Mouse (Mus musculus): Measurements from ENCODE around the gene Rtl4.

Gene Rtl4

GRCm38 (mm10) chrX:144688207-144689118, at the start of gene Rtl4:
Gene Rtl4 (plus strand): TSS chrX:144688907.
- DNase-seq = peak in 1 of 2 experiments; percentile 1

DNA sequence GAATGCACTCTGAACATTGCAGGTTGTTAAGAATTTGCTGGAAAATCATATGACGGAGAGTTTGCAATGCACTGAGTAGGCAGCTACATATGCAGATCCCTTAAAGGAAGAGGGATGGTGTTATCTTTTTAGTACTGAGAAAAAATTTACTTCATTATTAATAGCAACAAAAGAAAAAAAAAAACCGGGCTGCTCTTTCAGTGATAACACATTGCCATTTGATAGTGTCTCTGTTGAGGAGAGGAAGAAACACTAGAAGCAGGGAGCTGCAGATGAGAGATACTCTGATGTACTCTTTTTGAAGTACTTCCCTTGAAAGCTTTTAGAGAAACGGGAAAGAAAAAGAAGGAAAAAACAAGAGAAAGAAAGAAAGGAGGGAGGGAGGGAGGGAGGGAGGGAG, 44.0 kb upstream of the Rtl4 start:
- no peak for DNase-seq

GRCm38 (mm10) chrX:144645394-144645793, 43.3 kb upstream of the Rtl4 start:
- peak in 1 of 2 experiments; percentile 4 for DNase-seq

GRCm38 (mm10) chrX:144652196-144652595, 36.5 kb upstream of the Rtl4 start:
- DNase-seq = peak in 1 of 2 experiments; percentile 2

- DNase-seq = peak in 1 of 2 experiments; percentile 1
These were observed 965 bp upstream of the Rtl4 start for GRCm38 (mm10) chrX:144687742-144688141.

DNA sequence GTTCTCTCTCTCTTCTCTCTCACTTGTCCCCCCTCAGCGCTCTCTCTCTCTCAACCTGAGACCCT, 733 bp upstream of the Rtl4 start, which contains the start of gene Trpc5:
Gene Trpc5, minus strand, starts transcription at position 39 of the 65 bp plus-strand sequence.
- DNase-seq = no peak

GRCm38 (mm10) chrX:144689119-144689858, 582 bp downstream of the Rtl4 start:
- DNase-seq = peak in 1 of 2 experiments; percentile 1

- DNase-seq = no peak
These were observed 1.1 kb downstream of the Rtl4 start for GRCm38 (mm10) chrX:144689859-144690181.

- DNase-seq = no peak
These were observed 27.6 kb downstream of the Rtl4 start for GRCm38 (mm10) chrX:144716330-144716729.

DNA sequence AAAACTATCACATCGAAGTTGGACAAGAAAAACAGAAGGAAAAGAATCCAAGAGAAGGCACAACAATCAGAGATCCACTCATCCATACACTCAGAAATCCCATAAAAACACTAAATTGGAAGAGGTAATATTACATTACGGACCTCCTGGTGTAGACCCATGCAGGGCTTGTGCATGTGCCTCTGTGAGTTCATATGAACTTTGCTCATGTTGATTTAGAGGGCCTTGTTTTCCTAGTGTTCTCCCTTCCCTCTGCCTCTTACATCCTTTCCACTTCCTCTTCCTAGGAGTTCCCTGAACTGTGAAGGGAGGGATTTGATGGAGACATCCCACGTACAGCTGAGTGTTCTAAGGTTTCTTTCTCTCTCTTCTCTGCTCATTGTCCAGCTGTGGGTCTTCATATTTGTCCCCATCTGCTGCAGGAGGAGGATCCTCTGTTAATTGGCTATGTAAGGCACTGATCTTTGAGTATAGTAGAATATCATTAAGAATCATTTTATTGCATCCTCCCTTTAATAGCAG, 58.9 kb downstream of the Rtl4 start:
- no peak for DNase-seq

DNA sequence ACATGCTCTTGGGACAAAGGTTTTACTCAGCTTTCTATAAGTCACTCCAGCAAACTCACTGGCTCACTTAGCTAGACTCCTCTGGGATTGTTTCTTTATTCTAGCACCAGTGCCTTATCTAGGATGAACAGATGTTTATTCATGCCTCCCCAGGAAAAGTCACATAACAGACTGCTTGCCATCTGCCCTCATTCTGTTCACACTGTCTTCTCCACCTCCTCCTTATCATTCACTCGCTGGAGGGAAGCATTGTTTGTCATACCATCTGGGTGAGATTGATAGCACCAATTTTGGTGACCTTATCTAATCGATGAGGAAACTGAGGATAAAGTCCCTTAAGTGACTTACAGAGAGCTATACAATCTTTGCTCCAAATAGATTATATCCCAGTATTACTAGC, 298.3 kb downstream of the Rtl4 start:
- DNase-seq = no peak

GRCm38 (mm10) chrX:145065484-145065913, 376.8 kb downstream of the Rtl4 start:
- DNase-seq = no peak

DNA sequence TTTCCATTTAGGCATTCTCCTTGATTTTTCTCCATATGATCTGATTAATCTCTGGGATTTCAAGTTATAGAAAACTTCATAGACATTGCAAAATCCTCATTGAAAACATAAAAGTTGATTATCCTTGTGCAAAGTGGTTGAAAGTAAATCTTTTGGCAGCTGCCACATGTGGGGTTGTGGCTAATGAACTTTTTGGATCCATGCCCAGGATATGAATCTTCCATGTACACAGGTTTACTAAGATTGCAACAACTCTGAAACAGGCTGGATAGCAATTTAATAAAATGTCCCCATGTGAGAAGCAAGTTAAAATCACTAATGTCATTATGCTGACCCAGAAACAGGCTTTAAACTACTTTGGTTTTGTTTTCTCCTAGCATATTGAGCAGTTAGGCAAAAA, 401.1 kb downstream of the Rtl4 start:
- DNase-seq = no peak

GRCm38 (mm10) chrX:145090360-145090759, 401.7 kb downstream of the Rtl4 start:
- DNase-seq = no peak

DNA sequence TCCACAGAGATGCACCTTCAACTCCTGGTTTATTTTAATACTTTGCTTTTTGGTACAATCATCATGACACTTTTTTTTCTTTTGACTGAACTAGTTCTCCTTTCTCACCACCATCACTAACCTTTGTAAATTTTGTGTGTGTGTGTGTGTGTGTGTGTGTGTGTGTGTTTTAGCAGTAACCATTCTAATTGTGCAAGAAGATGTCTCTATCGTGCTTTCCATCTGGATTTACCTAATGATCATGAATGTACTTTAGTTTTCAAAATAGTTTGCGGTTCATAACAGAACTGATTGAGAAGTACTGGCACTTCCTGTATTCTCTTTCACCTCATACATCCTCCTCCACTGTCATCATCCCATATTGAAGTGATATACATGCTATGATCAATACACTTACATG, 402.3 kb downstream of the Rtl4 start:
- no peak for DNase-seq
